Mouse (Mus musculus): ENCODE results near the gene Gm4787. TPM values are rescaled to one million over a fixed set of nuclear protein-coding genes. Genes with fewer than 3 reads are reported as not detected.
"Not testable (repeated sequence)": the region's sequence is repeated elsewhere in the genome, so short reads cannot be mapped to it uniquely, and the experiment has no call there.

Gm4787 gene
- 0.05 and 0.08 TPM in 2 replicates for polyA plus RNA-seq (2015; fragmentation: Nextera tagmentation; extraction: Ambion mirVana)

DNA sequence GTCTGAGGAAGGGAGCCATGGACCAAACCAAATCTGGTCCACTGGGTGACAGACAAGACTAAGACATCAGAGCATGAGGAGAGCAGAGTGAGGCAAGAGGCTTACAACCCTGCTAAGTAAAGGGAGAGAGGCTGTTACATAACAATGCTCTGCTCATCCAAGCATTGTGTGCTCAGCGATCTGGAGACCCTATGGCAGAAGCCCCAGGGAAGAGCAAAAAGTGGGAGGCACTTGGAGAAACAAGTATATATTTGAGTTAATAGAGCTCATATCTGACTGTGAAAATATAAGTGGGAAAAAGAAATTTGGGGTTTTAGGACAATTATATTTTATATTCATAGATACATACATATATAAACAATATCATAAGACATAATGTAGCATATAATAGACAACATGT is at the start of gene Gm4787:
Gene Gm4787 (minus strand): TSS at position 101 of the 400 bp plus-strand sequence.
- not testable (repeated sequence) for H3K4me3 ChIP-seq (ENCODE audit: low read depth, low read length); H3K27me3 ChIP-seq (ENCODE audit: control insufficient read depth, insufficient read depth, low read length); H3K4me1 ChIP-seq (replicated peaks; ENCODE audit: control insufficient read depth, insufficient read depth); H3K36me3 ChIP-seq (ENCODE audit: control insufficient read depth, insufficient read depth, low read length); ATAC-seq (ENCODE audit: low FRiP score, low TSS enrichment); DNase-seq (ENCODE audit: low spot score); H3K27ac ChIP-seq (replicated peaks); H3K9me3 ChIP-seq (ENCODE audit: control insufficient read depth, low read length); H3K9ac ChIP-seq (ENCODE audit: low read length); H3K4me2 ChIP-seq (replicated peaks; ENCODE audit: low read depth)
- WGBS: 91% methylated on average over 1 of the region's 1 CpGs

DNA sequence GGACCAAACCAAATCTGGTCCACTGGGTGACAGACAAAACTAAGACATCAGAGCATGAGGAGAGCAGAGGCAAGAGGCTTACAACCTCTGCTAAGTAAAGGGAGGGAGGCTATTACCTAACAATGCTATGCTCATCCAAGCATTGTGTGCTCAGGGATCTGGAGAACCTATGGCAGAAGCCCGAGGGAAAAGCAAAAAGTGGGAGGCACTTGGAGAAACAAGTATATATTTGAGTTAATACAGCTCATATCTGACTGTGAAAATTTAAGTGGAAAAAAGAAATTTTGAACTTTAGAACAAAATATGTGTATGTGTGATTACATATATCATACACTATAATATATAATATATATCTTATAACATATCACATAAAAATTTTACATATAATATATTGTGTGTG is 42.6 kb upstream of the Gm4787 start, which contains the start of gene Adam4:
Gene Adam4 (minus strand): TSS at position 101 of the 400 bp plus-strand sequence.
- Histone ChIP-seq H3K4me1 (replicated peaks; ENCODE audit: control insufficient read depth, insufficient read depth) (no peaks in the 10 kb centered on the region), H3K36me3 (ENCODE audit: control insufficient read depth, insufficient read depth, low read length) (no peaks in the 10 kb centered on the region), H3K27me3 (ENCODE audit: control insufficient read depth, insufficient read depth, low read length) (no peaks in the 10 kb centered on the region), H3K27ac (replicated peaks) (no peak within 1 kb of the TSS), H3K4me2 (replicated peaks; ENCODE audit: low read depth) (no peak within 1 kb of the TSS), H3K9me3 (ENCODE audit: control insufficient read depth, low read length) (0 out of 2 replicates have a peak, but pooled peaks cover 2% of the 10 kb centered on the region), H3K4me3 (ENCODE audit: low read depth, low read length) (no peak within 1 kb of the TSS), H3K9ac (ENCODE audit: low read length) (no peak within 1 kb of the TSS)
- no peak for TF ChIP-seq CTCF (IDR thresholded peaks at IDR 0.05; ENCODE audit: low read depth)
- TF ChIP-seq EP300 (optimal IDR thresholded peaks at IDR 0.05): no peak
- ATAC-seq (ENCODE audit: low FRiP score, low TSS enrichment) (no peak), DNase-seq (ENCODE audit: low spot score) (no peak)
- 95% methylated on average over 1 of the region's 1 CpGs for WGBS

DNA sequence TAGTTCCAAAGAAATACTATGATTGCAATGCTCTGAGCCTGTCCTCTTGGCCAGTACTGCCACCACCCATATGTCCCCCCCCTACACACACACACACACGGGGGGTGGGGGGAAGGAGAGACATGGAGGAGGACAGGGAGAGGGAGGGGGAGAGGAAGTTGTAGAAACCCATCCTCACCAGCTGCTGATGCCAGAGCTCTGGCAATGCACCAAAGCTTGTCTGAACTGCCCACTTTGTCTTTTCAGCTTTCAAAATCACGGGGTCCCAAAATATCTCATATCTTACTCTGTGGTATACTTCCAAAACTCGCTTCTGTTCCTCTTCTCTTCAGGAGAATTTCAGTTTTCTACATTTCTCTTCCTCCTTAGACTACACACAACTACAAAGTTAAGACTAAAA is 33.9 kb upstream of the Gm4787 start:
- H3K4me3 ChIP-seq (ENCODE audit: low read depth, low read length): no peak overlapping the region
- no peaks in the 10 kb centered on the region for H3K27me3 ChIP-seq (ENCODE audit: control insufficient read depth, insufficient read depth, low read length)
- H3K36me3 ChIP-seq (ENCODE audit: control insufficient read depth, insufficient read depth, low read length): no peaks in the 10 kb centered on the region
- no peaks in the 10 kb centered on the region for H3K9me3 ChIP-seq (ENCODE audit: control insufficient read depth, low read length)
- no peak for TF ChIP-seq CTCF (IDR thresholded peaks at IDR 0.05; ENCODE audit: low read depth)
- TF ChIP-seq EP300 (optimal IDR thresholded peaks at IDR 0.05): no peak
- H3K27ac ChIP-seq (replicated peaks): no peak overlapping the region
- H3K4me1 ChIP-seq (replicated peaks; ENCODE audit: control insufficient read depth, insufficient read depth): no peaks in the 10 kb centered on the region
- no peak overlapping the region for H3K4me2 ChIP-seq (replicated peaks; ENCODE audit: low read depth)
- ATAC-seq (ENCODE audit: low FRiP score, low TSS enrichment) (no peak), DNase-seq (ENCODE audit: low spot score) (no peak)
- WGBS: 79% methylated on average over 3 of the region's 3 CpGs
- no peak overlapping the region for H3K9ac ChIP-seq (ENCODE audit: low read length)

DNA sequence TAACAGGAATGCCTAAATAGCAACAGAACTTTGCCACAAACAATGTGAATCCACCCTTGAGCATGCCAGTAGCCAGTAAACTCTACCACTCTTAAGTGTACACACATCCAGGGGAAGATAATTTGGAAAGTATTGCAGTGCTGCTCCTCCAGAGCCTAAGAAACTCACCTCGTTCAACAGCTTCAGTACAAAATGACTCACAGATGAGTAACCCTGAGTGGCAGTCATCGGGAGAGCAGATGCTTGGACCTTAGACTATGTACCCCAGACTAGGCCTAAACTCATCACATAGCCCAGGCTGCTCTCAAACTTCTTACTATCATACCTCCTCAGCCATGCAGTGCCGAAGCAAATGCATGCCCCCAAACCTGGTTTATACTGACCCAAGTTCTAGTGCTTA is 29.7 kb upstream of the Gm4787 start:
- TF ChIP-seq CTCF (IDR thresholded peaks at IDR 0.05; ENCODE audit: low read depth): no peak
- TF ChIP-seq EP300 (optimal IDR thresholded peaks at IDR 0.05): no peak
- Histone ChIP-seq H3K36me3 (ENCODE audit: control insufficient read depth, insufficient read depth, low read length) (no peaks in the 10 kb centered on the region), H3K9ac (ENCODE audit: low read length) (no peak overlapping the region), H3K27me3 (ENCODE audit: control insufficient read depth, insufficient read depth, low read length) (no peaks in the 10 kb centered on the region), H3K4me1 (replicated peaks; ENCODE audit: control insufficient read depth, insufficient read depth) (no peaks in the 10 kb centered on the region), H3K27ac (replicated peaks) (no peak overlapping the region), H3K9me3 (ENCODE audit: control insufficient read depth, low read length) (no peaks in the 10 kb centered on the region), H3K4me3 (ENCODE audit: low read depth, low read length) (no peak overlapping the region), H3K4me2 (replicated peaks; ENCODE audit: low read depth) (no peak overlapping the region)
- no peak for DNase-seq (ENCODE audit: low spot score)
- WGBS: 80% methylated on average over 3 of the region's 3 CpGs
- no peak for ATAC-seq (ENCODE audit: low FRiP score, low TSS enrichment)

DNA sequence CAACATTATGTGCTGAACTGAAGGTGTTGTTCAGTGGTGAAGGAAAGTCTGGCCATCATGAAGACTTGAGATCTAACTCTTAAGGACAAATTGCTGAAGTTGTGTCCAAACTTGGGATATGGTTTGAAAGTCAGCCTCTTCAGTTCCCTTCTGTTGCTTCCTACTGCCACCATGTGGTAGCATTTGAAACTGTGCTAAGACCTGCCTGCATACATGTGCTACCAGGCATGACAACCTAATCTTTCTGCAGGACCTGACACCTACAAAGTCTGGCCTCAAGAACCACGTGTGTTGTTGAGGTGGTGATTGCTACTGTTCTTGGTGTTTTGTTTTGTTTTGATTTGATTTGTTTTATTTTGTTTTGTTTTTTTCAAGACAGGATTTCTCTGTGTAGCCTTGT is 22.9 kb upstream of the Gm4787 start:
- TF ChIP-seq EP300 (optimal IDR thresholded peaks at IDR 0.05): no peak
- peak; percentile 92 for TF ChIP-seq CTCF (IDR thresholded peaks at IDR 0.05; ENCODE audit: low read depth)
- ATAC-seq (ENCODE audit: low FRiP score, low TSS enrichment): no peak
- H3K9ac ChIP-seq (ENCODE audit: low read length): no peak overlapping the region

DNA sequence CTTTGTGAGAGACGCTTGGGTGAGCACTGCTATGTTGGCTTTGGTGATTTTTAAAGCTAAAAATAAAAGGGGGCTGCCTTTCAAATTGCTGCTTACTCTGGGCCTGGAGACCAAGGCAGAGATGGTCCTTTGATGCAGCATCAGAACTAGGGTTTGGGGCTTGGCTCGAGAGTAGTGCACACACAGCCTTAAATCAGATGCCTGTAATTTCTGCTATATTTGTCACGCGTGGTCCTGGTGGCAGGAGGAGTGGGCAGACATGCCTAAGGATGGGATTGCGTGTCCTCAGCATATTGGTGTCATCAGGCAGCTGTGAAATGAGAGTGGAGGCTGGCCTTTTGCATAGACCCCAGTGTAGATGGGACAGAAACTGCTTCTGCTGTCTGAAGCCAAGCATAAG is 45.4 kb downstream of the Gm4787 start:
- H3K9me3 ChIP-seq (ENCODE audit: control insufficient read depth, low read length): no peaks in the 10 kb centered on the region
- H3K4me2 ChIP-seq (replicated peaks; ENCODE audit: low read depth): no peak overlapping the region
- no peaks in the 10 kb centered on the region for H3K36me3 ChIP-seq (ENCODE audit: control insufficient read depth, insufficient read depth, low read length)
- 0 out of 2 replicates have a peak, but pooled peaks cover 2% of the 10 kb centered on the region for H3K4me1 ChIP-seq (replicated peaks; ENCODE audit: control insufficient read depth, insufficient read depth)
- no peaks in the 10 kb centered on the region; the same call in 1 of the 2 replicates for H3K27me3 ChIP-seq (ENCODE audit: control insufficient read depth, insufficient read depth, low read length)
- no peak for TF ChIP-seq EP300 (optimal IDR thresholded peaks at IDR 0.05)
- no peak for TF ChIP-seq CTCF (IDR thresholded peaks at IDR 0.05; ENCODE audit: low read depth)
- WGBS: 76% methylated on average over 5 of the region's 5 CpGs
- DNase-seq (ENCODE audit: low spot score): no peak
- no peak overlapping the region for H3K4me3 ChIP-seq (ENCODE audit: low read depth, low read length)
- no peak overlapping the region for H3K9ac ChIP-seq (ENCODE audit: low read length)
- no peak for ATAC-seq (ENCODE audit: low FRiP score, low TSS enrichment)
- no peak overlapping the region for H3K27ac ChIP-seq (replicated peaks)

More for the DNA sequence above, 22.9 kb upstream of the Gm4787 start:
- Histone ChIP-seq H3K4me1 (replicated peaks; ENCODE audit: control insufficient read depth, insufficient read depth) (no peaks in the 10 kb centered on the region), H3K27ac (replicated peaks) (no peak overlapping the region), H3K36me3 (ENCODE audit: control insufficient read depth, insufficient read depth, low read length) (no peaks in the 10 kb centered on the region), H3K4me2 (replicated peaks; ENCODE audit: low read depth) (no peak overlapping the region), H3K4me3 (ENCODE audit: low read depth, low read length) (no peak overlapping the region), H3K9me3 (ENCODE audit: control insufficient read depth, low read length) (no peaks in the 10 kb centered on the region), H3K27me3 (ENCODE audit: control insufficient read depth, insufficient read depth, low read length) (no peaks in the 10 kb centered on the region)
- DNase-seq (ENCODE audit: low spot score): peak; percentile 64
- 20% methylated on average over 1 of the region's 1 CpGs for WGBS

Measured in stomach, postnatal 0 days (tissue).